Mouse (Mus musculus) c-Kit-negative CD71-positive TER-119-positive erythroid progenitor cells, embryonic 14.5 days (primary cell): ENCODE data around the gene Mcts2.

Source experiments
- DNase-seq: peaks from one replicate; pipeline ENCODE4 v3.0.0-alpha.2; 2013; ENCODE audit warnings: low read depth, low spot score

Gene Mcts2

GRCm38 (mm10) chr2:152725178-152725750 lies 38.4 kb downstream of the Mcts2 start:
- DNase-seq = no peak

GRCm38 (mm10) chr2:152726213-152726612 lies 39.4 kb downstream of the Mcts2 start:
- no peak for DNase-seq

DNA sequence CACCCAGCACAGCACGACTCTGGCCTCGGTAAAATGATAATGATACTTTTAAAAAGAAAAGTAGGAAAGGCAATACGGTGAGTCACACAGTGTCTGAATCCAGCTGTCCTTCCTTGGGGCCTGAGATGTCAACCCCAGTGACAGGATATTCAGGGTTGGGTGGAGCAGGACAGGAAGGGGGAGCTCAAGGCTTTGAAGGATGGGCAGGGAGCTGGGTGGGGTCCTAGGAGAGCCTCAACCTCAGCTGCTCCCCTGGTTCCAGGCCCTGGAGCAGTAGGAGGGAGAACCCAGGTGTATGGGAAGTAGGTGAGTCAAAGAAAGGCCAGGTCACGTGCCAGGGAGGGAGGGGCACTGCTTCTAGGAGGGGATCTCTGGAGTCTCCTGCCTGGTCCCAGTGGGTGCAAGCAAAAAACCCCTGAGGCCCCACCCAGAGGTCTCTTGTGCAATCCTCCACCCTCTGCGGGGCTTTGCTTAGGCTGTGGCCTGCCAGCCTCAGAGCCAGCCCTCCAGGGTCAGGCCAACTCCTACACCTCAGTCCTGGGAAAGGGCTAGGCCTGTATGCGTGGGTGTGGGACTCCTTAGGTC lies 40.0 kb downstream of the Mcts2 start:
- DNase-seq = no peak

DNA sequence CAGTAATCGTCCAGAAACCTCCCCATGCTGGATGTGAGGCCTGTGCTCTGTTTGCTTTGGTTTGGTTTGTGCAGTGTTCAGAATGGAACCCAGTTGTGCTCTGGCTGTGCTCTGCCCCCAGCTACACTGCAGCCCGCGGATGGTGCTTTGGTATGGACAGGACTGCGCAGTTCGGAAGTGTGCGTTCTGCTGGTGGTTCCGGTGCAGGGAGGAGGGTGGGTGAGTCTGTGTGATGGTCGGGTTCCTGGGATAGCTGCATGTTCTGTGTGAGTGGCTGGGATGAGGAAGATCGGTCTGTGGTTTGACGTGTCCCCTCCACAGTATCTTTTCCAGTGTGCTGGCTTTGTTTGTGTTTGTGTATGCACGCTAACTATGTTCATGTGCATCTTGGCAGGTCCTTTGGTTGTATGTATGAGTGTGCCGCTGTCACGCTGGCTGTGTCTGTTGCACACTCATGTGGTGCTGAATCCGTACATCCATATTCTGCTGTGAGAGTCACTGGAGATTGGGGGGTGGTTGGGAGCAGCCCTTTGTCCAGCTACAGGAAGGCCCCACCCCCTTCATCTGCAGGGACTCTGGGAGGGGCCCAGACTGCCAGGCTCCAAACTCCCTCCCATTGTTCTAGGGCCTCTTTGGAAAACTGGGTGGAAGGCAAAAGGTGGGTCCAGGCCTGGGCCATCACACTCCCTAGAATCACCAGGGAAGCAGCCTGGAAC lies 41.1 kb downstream of the Mcts2 start:
- DNase-seq = no peak

DNA sequence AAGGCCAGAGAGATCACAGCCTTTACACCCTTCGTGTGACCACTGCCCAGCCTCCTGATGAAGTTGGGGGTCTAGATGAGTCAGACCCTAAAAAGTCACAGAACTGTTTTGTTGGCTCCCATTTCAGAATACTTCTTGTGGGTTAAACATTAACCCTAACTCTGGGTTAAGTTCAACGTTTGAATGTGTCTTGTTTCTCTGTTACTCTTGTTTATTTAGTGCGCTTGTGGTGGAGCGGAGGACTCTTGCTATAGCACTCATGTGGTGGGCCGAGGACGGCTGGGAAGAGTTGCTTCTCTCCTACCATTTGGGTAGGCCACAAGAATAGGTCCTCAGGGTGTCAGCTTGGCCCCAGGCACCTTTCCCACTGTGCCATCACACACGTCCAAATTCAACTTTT lies 41.8 kb downstream of the Mcts2 start:
- no peak for DNase-seq

DNA sequence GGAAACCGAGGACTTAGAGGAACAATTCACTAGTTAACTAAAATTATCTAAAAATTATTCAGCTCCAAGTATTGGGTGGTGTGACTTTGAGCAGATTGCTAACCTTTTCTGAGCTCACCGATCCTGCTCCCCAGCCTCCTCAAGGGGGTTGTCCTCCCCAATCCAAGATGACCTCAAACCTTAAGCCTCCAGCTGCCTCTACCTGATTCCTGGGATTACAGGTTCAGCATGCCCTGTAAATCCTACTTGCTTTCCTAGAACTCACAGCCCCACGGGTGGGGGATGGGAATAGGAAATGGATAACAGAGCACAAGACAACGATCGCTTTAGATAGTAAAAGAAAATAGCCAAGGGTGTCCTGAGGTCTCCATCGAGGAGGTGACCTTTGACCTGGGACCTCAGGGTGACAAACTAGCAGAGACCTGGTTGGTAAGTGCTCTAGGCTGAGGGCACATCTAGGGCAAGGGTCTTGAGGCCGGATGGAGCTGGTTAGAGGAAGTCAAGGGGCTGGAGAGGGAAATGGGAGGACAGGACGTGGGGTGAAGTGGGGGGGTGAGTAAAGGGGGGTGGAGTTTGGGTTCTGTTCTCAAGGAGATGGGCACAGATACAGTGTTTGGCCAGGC lies 42.3 kb downstream of the Mcts2 start:
- DNase-seq = no peak

DNA sequence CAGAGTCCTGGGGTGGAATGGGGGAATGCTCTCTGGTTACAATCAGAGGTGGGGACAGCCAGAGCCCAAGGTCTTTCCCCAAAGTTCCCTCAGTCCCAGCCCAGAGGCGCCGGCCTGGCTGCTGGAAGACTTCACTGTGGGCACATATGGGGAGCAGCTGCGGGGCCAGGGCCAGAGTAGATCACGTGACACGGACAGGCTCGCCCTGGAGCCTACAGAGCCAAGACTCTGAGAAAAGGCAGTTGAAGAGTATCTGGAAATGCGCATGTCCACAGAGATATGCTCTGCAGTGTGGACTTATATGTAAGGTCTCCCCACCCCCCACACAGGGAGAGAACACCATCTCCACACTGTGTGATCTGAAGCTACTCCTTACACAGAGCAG lies 42.8 kb downstream of the Mcts2 start:
- DNase-seq = no peak

DNA sequence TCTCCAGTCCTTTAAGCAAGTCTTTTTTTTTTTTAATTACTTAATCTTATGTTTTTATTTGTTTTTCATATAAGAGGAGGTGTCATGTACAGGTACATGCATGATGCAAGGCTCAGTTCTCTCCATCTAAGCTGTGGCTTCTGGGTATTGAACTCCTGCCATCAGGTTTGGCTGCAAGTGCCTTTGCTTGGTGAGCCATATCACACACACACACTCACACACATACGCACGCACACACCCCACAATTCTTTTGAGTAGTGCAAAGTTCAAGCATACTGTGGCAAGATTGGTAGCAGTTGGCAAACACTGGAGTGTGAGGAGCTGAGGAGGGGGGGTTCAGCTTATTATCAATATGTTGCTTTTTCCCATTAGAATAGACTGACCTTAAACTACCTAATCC lies 46.4 kb downstream of the Mcts2 start:
- DNase-seq = no peak

DNA sequence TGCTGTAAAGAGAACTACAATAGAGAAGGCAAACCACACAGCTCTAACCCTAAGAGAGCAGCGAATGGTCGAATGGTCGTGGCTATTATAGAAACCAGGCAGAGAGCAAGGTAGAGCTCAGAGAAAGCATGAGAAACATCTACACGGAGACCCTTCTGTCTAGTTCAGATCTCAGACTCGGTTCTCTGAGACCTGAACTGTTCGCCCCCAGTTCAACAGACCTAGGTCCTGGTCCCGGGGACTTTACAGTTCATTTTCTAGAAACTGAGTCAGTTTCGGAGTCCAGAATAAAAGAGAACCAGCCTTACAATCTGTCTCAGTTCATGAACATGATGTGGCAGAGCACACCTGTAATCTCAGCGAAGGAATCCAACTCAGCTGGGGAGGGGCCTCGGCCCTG lies 47.7 kb downstream of the Mcts2 start:
- no peak for DNase-seq

- no peak for DNase-seq
Observed at GRCm38 (mm10) chr2:152734984-152735383, 48.1 kb downstream of the Mcts2 start.

DNA sequence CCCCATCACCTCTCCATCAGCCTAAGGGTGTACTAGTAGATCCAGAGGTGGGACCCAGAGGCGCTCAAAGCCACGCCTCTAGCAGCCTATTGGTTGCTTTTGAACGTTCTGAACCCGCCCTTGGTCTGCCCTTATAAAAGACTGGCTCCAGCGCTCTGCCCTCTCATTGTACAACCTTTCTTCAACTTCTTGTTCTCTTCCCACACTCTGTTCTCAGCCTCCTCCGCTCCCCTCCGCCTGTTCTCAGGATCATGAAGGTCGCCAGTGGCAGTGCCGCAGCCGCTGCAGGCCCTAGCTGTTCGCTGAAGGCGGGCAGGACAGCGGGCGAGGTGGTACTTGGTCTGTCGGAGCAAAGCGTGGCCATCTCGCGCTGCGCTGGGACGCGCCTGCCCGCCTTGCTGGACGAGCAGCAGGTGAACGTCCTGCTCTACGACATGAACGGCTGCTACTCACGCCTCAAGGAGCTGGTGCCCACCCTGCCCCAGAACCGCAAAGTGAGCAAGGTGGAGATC lies 49.3 kb downstream of the Mcts2 start, which contains the start of gene Id1:
Gene Id1 (plus strand): TSS at position 162 of the 512 bp plus-strand sequence.
- peak; percentile 80 for DNase-seq

- DNase-seq = no peak
Observed at GRCm38 (mm10) chr2:152736748-152737147, 49.9 kb downstream of the Mcts2 start.
